Mouse (Mus musculus) ES-E14 (cell line): Measurements from ENCODE around the gene Cmss1. TPM values are rescaled to one million over a fixed set of nuclear protein-coding genes. Genes with fewer than 3 reads are reported as not detected.
A peak's percentile ranks its signal among the peaks of the same experiment; 100 is the strongest.

Experiments
- DNase-seq: peaks from one replicate; pipeline ENCODE4 v3.0.0-alpha.2; 2013; ENCODE audit warnings: low read depth, low spot score
- H3K27ac ChIP-seq: 2 replicates; pipeline ENCODE4 v1.5.1; 2012; ENCODE audit warnings: low read depth, mild to moderate bottlenecking, low read length, moderate library complexity, mixed read lengths; ENCODE audit not compliant: poor library complexity, insufficient read depth, severe bottlenecking
- H3K36me3 ChIP-seq: 2 replicates; pipeline ENCODE4 v1.6.1; 2012; ENCODE audit warnings: mild to moderate bottlenecking, low read length, moderate library complexity, mixed read lengths; ENCODE audit not compliant: control insufficient read depth, poor library complexity, insufficient read depth, severe bottlenecking
- H3K4me1 ChIP-seq, 2 experiments: fragments of 150-350 bp in 1 of 2; sonication (generic) in 1 of 2; 2 replicates each; pipeline ENCODE4 v1.6.1; 2012; ENCODE audit warnings: low read length in 2 of 2, mild to moderate bottlenecking in 1 of 2, mixed read lengths in 1 of 2; ENCODE audit not compliant: control insufficient read depth in 2 of 2, insufficient read depth in 2 of 2, poor library complexity in 1 of 2
- H3K4me3 ChIP-seq, 2 experiments: fragments of 150-350 bp in 1 of 2; sonication (generic) in 1 of 2; 2 replicates each; pipeline ENCODE4 v1.5.1; 2012; ENCODE audit warnings: low read length in 2 of 2, low read depth in 1 of 2, mild to moderate bottlenecking in 1 of 2, mixed read lengths in 1 of 2; ENCODE audit not compliant: insufficient read depth in 1 of 2, poor library complexity in 1 of 2, severe bottlenecking in 1 of 2
- H3K9ac ChIP-seq: 2 replicates; pipeline ENCODE4 v1.6.1; 2012; ENCODE audit warnings: low read depth, mild to moderate bottlenecking, low read length, mixed read lengths; ENCODE audit not compliant: poor library complexity, insufficient read depth, severe bottlenecking
- H3K9me3 ChIP-seq: fragments of 150-350 bp; sonication (generic); 2 replicates; pipeline ENCODE4 v1.6.1; 2012; ENCODE audit warnings: low read depth, mild to moderate bottlenecking, low read length; ENCODE audit not compliant: control insufficient read depth, insufficient read depth
- CHD2 ChIP-seq: IDR thresholded peaks from 2 replicates; pipeline ENCODE4 v1.6.1; 2014; ENCODE audit warnings: mild to moderate bottlenecking, low read depth, low read length, inconsistent platforms
- HCFC1 ChIP-seq: IDR thresholded peaks from 2 replicates; pipeline ENCODE4 v1.6.1; 2012; ENCODE audit warnings: low read length, inconsistent platforms, borderline replicate concordance; ENCODE audit not compliant: insufficient read depth
- MAFK ChIP-seq: IDR thresholded peaks from 2 replicates; pipeline ENCODE4 v1.6.1; 2014; ENCODE audit warnings: mild to moderate bottlenecking, low read depth, low read length, inconsistent platforms; ENCODE audit not compliant: insufficient read depth
- ZC3H11A ChIP-seq: IDR thresholded peaks from 2 replicates; pipeline ENCODE4 v1.6.1; 2012; ENCODE audit warnings: low read depth, mild to moderate bottlenecking, inconsistent platforms, low read length, borderline replicate concordance
- ZNF384 ChIP-seq: IDR thresholded peaks from 2 replicates; pipeline ENCODE4 v1.6.1; 2012; ENCODE audit warnings: low read depth, low read length, inconsistent platforms
- in situ Hi-C, 2 experiments: fragments of 600-800 bp; cut with MboI; formaldehyde crosslinking; loops; one replicate each; pipeline ENCODE4 v1.15.1; 2025; ENCODE audit warnings: low sequenced_read_pairs in 2 of 2, inconsistent platforms in 1 of 2; ENCODE audit not compliant: unreplicated experiment in 2 of 2
- total RNA-seq: library from RNA; depleted of rRNA; stranded (reverse); fragments of 300-350 nt; gene quantifications from 2 replicates; pipeline ENCODE4 v1.2.3, GENCODE M21; 2012

Gene Cmss1
- total RNA-seq, 1 experiment, result 58.7 TPM

DNA sequence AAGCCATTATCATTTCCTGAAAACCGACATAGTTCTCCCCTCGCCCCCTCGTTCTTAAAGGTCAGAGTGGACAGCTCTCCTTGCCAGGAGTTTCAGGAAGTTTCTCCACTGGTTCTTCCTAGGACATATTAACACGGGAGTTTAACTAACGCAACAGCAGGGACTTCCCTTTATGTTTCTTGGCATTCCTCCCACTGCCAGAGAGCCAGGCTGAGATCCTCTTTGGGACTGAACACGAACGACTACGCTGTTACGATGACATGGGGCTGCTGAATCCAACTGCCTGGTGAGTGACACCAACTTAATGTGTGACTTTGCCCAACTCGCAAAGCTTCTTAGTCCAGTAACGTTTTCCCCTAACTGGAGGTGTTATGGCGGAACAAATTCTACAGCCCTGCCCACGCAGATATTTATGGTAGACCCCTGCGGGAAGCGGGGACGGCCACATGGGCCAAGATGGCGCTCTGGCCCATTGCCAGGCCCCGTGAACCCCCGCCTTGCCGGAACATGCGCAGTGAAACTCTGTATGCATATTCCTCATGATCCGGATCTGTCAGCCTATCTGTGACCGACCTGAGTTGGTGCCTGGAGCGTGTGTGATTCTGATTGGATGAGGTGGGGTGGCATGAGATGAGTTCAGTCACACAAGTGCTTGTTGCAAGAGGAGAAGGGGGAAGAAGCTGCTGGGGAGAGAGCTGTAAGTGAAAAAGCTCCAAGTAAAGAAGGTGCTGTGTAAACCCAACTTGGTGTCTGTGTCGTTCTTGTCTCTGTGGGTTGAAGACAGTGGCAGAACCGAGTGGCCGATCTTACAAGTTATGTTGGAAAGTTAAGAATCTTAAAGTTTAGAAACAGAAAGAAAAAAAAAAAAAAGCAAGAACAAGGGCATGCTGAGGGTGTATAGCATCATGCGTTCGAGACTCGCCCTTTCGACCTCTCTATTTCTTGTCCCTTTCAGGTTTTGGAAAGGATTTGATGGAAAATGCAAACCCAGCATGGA, 326.1 kb downstream of the Cmss1 start:
- in situ Hi-C loops, result no loop called here
- H3K9me3 ChIP-seq, result no peaks in the 10 kb centered on the region
- DNase-seq, result peak; percentile 52
- peak overlapping the region; percentile 38 to 45 for H3K4me3 ChIP-seq
- no peak for TF ChIP-seq HCFC1
- TF ChIP-seq ZNF384, result no peak
- no peak for TF ChIP-seq ZC3H11A
- no peak for TF ChIP-seq MAFK
- no peak for TF ChIP-seq CHD2
- H3K9ac ChIP-seq, result peak overlapping the region; percentile 9; the same call in 1 of the 2 replicates
- H3K4me1 ChIP-seq, result peaks cover 3% of the 10 kb centered on the region in 2 experiments; a peak in 2 of 4 replicates
- H3K27ac ChIP-seq, result no peak overlapping the region
- no peaks in the 10 kb centered on the region for H3K36me3 ChIP-seq

DNA sequence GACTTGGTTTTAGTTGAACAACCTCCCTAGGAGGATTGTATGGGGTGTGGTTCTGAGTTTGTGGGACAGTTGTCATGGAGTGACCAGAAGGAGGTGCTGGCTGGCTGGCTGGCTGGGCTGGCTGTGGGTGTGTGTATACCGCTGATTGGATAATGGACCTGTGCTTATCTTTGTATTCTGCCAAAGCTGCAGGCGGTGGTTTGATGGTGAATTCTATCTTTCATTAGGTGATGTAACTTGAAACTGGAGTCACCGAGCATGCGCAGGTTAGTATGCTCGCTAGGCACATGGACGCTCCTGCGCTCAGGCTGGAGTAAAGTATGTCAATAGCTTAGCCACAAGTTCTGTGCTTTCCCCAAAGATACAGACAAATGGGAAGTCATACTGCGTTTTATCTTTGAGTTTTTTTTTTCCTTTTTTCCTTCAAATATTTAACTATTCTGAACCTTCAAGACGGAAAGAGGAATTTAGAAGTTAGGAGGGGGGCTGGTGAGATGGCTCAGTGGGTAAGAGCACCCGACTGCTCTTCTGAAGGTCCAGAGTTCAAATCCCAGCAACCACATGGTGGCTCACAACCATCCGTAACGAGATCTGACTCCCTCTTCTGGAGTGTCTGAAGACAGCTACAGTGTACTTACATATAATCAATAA, 327.6 kb downstream of the Cmss1 start:
- Histone ChIP-seq H3K9ac (no peak overlapping the region), H3K9me3 (no peaks in the 10 kb centered on the region; the same call in 1 of the 2 replicates), H3K27ac (no peak overlapping the region), H3K36me3 (no peaks in the 10 kb centered on the region), H3K4me1 (peaks cover 3% of the 10 kb centered on the region in 2 experiments; a peak in 2 of 4 replicates), H3K4me3 (no peak overlapping the region)
- no peak for TF ChIP-seq CHD2
- in situ Hi-C loops, result no loop called here
- no peak for DNase-seq

DNA sequence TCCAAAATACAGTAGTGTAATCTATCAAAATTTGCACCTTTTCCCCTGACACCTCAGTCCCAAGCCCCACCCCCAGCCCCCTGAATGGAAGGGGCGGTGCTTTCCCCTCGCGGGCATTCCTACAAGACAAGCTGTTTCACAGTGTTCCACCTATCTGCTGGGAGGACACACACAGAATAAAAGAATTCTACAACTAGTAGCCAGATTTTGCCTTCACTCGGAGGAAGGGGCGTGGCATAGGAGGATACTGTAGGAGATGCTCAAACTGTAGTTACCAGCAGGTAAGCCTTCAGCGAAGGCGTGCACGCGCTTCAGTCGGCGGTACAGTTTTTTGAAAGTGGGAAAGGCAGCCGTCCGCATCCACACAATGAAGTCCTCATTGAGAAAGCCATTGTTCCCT, 336.9 kb downstream of the Cmss1 start:
- in situ Hi-C loops, result no loop called here
- peak overlapping the region; percentile 1 to 39; a peak in 2 of 4 replicates for H3K4me3 ChIP-seq
- no peak overlapping the region for H3K9ac ChIP-seq
- H3K4me1 ChIP-seq, result peaks cover 0 to 2% of the 10 kb centered on the region in 2 experiments; a peak in 1 of 4 replicates
- peak; percentile 25 for DNase-seq
- no peak for TF ChIP-seq ZC3H11A
- TF ChIP-seq ZNF384, result no peak
- TF ChIP-seq HCFC1, result no peak
- no peak for TF ChIP-seq MAFK
- no peak for TF ChIP-seq CHD2
- H3K36me3 ChIP-seq, result no peaks in the 10 kb centered on the region
- H3K27ac ChIP-seq, result no peak overlapping the region
- no peaks in the 10 kb centered on the region; the same call in 1 of the 2 replicates for H3K9me3 ChIP-seq

DNA sequence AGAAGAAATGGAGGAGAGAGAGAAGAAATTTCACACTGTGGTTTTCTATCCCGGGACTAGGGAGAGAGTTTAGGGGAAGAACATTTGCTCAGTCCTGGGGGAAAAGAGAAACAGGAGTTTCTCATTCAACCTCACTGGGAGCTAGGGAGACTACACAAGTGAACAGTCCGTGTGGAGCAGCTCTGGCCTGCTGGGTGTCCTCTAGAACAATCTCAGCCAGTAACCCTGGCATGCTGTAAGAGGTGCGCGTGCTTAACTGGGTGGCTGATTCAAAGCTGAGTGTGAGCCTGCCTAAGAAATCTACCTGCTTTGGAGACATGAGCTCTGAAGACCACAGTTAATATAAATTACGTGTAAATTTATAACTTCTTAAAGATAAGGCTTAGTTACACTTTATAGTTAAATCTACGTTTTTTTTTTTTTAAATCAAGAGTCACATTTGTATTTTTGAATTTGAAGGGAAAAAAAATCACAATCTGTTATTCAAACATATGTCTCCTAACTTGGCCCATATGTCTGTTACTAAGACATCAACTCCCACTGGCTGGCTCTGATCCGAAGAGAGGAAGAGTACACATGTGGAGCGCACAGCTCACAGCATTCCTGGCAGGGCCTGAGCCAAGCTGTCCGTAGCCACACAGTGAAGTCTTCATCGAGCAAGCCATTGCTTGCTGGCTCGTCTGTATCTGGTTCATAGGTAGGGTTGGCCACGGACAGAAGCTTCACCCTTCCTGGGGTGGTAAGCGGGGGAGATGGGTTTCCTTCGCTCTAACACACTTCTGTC, 338.4 kb downstream of the Cmss1 start:
- H3K4me3 ChIP-seq, result no peak overlapping the region
- no peak for DNase-seq
- H3K27ac ChIP-seq, result no peak overlapping the region
- no peaks in the 10 kb centered on the region for H3K9me3 ChIP-seq
- H3K36me3 ChIP-seq, result no peaks in the 10 kb centered on the region
- in situ Hi-C loops, result no loop called here
- TF ChIP-seq ZNF384 (no peak), ZC3H11A (no peak), MAFK (no peak), HCFC1 (no peak), CHD2 (no peak)
- no peak overlapping the region for H3K9ac ChIP-seq
- peaks cover 0 to 2% of the 10 kb centered on the region in 2 experiments; a peak in 1 of 4 replicates for H3K4me1 ChIP-seq
